Mouse (Mus musculus): ENCODE measurements around the gene Neurl1a.
A peak's percentile ranks its signal among the peaks of the same experiment; 100 is the strongest.

Gene Neurl1a

DNA sequence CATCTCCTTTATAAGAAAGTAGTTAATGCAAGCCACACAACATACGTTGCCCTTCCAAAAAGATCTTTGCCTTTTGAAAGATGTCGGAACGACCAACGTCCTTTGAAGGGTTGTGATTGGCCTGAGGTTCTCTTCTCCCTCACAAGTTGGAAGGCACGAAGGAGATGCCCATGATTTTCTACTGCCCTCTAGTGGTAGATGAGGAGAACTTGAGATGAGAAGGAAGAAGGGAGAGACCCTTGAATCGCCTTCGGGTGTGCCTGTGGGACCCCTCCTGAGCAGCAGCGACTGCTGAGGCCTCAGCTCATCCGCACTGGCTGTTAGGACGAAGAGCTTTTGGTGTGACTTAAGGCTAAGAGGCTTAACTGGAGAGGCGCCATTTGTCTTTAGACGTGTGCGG lies 10.4 kb upstream of the Neurl1a start:
- peak; percentile 60 for DNase-seq (ENCODE audit: low read depth, low spot score)

DNA sequence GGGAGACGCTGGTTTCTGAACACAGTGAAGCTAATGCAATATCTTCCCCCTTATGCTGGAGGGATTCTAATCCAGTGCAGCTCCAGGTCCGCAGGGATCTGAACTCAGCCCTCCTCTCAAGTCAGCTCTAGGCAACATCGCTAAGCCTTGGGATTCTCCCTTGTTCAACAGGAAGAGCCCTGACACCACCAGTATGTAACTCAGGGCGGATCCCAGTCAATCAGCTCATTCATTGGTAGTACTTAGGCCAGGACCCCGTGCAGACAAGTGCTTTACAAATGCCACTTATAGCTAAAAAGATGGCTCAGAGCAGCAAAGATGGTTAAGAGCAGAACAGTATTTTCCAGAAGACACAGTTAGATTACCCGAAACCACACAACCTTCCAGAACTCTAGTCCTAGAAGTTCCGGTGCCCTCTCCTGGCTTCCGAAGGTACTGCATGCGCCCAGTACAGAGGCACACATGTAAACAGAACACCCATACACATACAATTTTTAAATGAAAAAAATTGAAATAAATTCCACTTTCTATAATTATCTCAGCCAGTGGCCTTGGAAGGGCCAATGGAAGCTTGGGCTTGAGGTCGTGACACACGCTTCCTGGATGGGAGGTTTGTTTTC lies 9.7 kb upstream of the Neurl1a start:
- peak; percentile 66 for DNase-seq (ENCODE audit: low read depth, low spot score)

DNA sequence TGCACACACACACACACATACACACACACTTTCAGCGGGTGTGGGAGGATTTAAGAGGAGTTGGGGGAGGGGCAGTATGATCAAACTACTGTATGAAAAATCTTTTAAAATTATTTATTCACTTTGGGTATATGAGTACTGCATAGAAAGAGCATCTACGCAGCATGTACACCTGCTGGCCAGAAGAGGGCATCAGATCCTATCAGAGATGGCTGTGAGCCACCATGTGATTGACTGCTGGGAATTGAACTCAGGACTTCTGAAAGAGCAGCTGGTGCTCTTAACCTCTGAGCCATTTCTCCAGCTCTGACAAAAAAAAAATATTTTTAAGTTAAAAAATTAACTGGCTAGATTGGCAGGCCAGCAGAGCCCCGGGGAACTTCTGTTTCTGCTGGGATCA lies 4.1 kb upstream of the Neurl1a start:
- no peak for DNase-seq (ENCODE audit: low read depth, low spot score)

DNA sequence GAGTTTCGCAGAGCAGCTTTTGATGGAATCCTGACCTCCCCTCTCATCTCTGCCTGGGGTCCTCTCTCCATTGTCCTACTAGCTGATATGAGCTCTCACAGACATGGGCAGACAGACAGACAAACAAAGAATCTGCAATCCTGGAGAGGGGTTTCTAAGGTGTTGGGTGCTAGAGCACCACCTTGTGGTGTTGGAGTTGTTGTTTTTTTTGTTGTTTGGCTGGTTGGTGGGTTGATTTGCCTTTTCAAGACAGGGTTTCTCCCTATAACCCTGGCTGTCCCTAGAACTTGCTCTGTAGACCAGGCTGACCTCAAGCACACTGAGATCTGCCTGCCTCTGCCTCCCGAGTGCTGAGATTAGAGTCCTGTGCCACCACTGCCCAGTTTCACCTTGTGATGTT lies 3.1 kb upstream of the Neurl1a start:
- no peak for DNase-seq (ENCODE audit: low read depth, low spot score)

DNA sequence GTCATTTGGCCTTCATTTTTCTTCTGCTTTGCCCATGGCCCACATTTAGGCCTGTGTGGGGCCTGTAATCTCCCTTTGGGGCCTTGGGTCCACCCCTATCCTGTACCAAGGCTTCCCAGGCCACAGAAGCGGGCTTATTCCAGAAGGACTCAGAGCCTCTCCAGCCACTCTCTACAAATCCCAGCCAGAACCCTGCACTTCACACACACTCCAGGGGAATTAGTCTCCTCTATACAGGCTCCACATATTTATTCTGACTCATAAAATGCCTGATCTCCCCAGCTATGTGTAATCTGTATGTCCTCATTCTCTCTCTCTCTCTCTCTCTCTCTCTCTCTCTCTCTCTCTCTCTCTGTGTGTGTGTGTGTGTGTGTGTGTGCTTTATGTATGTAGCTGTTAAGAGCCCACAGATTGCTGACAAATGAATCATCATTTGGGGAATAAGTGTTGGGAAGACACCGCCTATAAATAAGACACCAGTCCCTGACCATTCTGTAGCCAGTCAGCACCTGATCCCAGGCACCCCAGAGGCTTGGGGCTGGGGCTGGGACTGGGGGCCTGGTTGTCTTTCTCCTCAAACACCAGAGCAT lies 1.6 kb upstream of the Neurl1a start:
- DNase-seq (ENCODE audit: low read depth, low spot score): no peak

DNA sequence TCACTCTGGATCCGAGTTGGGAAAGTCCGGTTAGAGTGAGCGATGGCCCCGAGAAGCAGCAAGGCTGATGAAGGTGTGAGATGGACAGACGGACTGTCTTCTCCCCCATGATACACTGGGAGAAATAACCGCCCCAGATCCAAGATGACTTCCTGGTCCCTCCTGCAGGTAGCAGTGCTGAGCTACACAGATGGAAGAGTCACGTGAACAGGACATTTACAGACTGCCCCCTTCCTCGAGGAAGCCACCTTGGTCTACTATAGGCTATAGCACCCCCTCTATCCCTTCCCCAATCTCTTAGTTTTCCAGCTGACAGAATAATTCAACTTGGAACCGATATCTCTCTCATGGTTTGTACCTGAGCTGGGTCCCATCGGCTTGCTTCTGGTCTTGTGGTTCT lies 619 bp upstream of the Neurl1a start:
- DNase-seq (ENCODE audit: low read depth, low spot score): no peak

DNA sequence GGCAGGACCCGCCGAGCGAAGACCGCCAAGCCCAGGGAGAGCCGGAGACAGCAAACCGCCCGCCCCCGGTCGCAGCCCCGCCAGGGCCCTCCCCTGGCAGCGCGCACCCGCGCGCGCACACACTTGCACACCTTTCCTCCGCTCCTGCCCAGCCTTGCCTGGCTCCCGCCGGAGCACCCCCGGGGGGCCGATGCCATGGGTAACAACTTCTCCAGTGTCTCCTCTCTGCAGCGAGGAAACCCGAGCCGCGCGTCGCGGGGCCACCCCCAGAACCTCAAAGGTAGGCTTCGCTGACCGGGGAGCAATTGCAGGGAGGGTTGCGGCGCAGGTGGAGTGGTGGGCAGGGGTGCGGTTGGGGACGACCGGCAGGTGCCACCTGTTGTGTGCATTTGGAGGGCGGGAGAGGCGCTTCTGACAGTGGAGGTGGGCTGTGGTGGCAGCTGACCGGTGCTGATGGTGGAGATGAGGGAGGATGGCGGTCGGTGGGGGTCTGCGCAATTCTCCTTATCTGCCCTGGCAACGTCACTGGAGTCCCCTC lies 721 bp downstream of the Neurl1a start:
- no peak for DNase-seq (ENCODE audit: low read depth, low spot score)

DNA sequence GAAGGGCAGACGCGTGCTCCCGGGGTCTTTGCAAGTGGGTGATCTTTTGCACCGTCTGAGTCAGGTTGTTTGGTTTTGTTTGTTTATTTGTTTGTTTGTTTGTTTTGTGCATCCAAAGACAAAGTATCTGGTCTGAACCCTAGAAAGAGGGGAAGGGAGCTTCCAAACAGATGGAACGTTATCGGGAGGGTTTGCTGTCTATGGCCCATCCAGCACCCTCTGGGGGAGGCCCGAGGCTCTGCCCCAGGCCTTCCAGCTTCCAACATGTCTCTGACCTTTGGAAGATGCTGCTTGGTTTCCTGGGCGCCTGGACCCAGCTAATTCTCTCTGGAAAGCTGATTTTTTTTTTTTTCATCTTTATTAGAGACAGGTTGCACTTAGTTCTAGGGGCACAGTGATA lies 1.4 kb downstream of the Neurl1a start:
- no peak for DNase-seq (ENCODE audit: low read depth, low spot score)

DNA sequence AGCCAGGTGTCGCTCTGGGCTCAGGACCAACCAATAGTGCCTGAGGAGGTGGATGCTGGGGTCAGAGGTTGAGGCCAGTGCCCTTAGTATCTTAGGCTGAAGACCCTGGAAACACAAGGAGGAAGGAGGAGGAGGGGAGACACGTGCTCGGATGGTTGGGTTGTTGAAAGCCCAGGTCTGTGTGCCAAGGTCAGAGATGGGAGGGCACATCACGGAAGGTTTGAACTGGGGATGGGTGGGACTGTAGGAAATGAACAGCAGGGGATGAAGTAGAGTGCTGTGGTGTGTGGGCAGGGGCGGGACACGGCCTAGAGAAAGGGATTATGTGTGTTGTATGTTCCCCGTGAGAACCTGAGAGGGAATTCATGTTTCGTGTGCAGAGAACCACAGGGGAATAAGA lies 5.6 kb downstream of the Neurl1a start:
- DNase-seq (ENCODE audit: low read depth, low spot score): no peak

DNA sequence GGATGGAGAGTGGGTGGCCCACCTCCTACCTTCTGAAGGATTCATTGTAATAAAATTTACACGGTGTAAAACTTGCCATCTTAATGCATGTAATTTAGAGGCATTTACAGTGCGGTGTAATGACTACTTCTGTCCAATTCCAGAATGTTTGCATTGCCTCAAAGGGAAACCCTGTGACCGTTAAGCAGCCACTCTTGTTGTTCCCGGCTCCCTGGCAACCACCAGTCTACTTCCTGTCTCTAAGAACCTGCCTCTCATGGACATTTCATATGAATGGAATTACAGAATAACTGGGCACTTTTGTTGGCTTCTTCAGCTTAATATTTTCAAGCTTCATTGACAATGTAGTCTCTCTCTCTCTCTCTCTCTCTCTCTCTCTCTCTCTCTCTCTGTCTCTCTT lies 6.1 kb downstream of the Neurl1a start:
- no peak for DNase-seq (ENCODE audit: low read depth, low spot score)

DNA sequence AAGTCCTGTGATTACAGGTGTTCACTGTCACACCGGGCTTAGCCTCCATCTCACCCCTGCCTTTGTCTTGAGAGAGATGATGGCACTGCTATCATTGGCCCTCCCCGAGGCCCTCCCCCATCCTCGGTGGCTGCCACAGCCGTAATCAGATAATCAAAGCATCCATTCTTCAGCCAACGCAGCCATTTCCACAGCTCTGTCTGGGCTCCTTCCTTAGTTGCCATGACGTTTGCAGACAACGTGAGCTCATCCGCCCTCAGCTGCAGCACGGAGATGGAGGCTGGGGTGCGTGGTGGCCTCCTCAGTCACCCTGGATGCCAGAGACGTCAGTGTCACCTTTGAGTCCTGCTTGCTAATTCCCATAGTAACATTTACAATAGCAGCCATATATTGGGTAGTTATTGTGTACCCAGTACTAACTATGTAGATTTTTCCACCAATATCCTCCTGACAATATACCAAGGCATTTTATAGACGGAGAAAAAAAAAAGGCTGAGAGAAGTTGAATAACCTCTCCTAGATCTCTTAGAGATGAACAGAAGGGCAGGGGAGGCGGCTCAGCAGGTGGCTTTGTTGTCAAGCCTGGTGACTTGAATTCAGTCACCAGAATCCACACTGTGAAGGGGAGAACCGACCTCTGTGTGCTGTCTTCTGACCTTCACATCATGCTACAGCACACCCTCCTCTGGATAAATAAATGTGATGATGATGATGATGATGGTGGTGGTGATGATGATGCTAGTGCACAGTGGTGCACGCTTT lies 8.1 kb downstream of the Neurl1a start:
- no peak for DNase-seq (ENCODE audit: low read depth, low spot score)

DNA sequence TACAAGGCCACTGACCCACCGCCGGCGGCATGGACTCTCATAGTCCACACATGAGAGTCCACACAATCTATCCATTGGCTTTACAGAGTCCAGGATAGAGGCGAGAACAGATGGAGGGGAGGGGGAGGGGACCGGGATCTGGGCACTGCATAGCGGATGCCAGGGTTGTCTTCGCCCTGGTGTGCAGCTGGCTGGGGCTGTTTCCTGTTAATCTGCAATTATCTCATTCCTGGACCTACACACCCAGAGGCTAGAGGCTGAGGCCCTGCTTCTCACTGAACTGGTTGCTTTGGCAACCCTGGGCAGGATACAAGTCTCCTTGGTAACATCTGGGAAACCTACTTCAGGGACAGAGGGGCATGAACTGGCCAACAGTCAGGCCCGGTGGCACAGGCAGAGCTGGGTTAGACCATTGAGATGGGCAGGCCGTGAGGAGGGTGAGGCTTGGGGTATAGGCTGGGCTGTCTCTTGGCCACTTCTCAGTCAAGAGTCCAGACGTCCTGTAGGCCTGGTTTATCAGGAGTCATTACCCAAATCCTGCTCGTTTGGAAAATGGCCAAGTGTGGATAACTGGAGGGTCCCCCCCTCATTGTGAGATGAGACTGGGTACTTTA lies 10.0 kb downstream of the Neurl1a start:
- DNase-seq (ENCODE audit: low read depth, low spot score): no peak

DNA sequence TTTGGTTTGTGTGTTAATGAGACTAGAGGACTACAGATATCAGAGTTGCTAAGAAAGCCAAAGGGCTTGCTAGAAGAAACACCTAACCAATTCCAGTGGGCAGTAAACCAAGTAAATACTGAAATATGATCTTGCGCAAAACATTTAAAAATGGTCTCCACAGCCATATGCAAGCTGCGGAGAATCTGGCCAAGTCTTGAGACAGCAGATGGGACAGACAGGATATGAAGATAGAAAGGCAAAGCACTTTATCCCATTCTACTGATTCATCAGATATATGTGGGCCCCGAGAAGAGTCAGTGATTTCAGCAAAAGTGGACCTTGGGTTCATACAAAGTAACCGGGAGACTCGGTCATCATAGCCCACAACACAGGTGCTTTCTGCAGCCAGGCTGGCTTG lies 13.5 kb downstream of the Neurl1a start:
- DNase-seq (ENCODE audit: low read depth, low spot score): no peak

DNA sequence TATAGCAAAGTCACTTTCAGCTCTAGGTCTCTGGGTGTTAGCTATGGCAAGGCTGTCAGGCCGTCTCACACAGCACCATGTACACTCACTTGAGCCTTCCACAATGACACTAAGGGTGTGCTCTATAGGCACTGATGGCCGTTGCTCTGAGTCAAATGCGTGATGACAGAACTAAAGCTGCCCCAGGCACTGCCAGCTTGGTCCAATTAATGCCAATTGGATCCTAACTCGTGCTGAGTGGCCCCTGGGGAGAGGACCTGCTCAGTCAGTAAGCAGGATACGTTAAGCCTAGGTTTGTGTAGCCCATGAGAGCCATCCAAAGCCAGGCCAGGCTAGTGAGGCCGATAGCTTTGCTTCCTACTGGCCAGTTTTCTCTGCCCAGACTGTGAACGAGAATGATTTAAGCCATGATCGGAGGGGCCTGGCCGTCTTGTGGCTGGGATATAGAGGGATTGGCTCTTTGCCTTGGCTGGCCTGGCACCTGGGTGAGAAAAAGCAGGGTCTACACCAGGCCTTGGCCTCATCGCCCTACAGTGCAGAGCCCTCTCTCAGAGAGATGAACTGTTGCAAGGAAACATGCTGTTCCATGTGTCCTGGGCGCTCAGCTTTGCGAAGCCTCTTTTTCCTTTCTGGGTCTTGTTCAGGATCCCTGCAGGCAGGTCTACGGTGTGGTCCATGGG lies 20.2 kb downstream of the Neurl1a start:
- no peak for DNase-seq (ENCODE audit: low read depth, low spot score)

DNA sequence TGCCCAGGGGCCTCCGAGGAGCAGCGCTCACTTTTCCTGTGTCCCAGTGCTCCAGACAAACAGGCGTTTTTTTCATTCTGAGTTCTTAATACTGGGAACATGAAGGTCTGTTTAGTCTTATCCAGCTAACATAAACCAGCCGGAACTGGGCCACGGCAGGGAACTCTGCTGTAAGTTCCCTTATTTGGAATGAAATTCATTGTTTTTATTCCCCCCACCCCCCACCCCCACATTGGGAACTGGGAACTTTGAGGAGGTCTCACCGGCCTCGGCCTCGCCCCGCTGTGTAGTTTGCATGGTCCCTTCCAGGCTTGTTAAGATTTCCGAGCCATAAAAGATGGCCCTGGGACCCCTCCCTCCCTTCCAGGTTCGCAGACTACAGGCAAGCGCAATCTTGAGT lies 23.4 kb downstream of the Neurl1a start:
- no peak for DNase-seq (ENCODE audit: low read depth, low spot score)

DNA sequence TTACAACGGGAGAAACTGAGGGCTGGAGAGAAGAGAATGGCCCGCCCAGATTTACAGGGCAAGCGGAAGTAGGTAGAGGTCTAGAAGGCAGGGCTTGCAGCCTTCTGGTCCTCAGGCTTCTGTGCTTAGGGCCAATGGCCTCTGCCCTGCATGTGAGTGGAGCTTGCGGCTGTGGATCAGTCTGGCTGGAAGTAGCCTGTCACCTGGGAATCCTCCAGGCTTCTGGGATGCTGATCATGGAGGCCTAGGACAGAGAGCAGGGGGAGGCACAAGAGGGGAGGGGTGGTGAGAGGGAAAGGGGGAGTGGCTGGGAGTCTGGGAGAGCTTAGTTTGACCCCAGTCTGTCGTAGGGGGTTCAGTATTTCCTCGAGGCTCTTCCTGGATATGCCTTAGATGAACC lies 23.8 kb downstream of the Neurl1a start:
- DNase-seq (ENCODE audit: low read depth, low spot score): no peak

DNA sequence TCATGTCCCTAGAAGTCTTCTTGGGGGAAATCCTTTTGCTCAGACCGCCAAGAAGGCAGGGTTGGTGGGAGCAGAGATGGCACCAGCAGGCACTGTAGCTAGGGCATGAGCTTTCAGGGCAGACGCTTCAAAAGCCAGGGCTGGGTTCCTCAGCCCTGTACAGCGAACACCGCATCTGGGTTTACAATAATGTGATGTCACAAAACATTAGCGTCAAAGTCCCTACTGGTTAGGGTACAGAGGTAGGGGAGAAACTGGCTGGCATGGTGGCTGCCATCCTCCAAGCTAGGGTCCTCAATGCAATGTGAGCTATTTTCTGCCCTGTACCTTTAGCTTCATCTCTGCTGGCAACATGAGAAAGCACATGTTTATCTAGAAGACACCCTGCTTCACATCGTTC lies 24.4 kb downstream of the Neurl1a start:
- no peak for DNase-seq (ENCODE audit: low read depth, low spot score)

DNA sequence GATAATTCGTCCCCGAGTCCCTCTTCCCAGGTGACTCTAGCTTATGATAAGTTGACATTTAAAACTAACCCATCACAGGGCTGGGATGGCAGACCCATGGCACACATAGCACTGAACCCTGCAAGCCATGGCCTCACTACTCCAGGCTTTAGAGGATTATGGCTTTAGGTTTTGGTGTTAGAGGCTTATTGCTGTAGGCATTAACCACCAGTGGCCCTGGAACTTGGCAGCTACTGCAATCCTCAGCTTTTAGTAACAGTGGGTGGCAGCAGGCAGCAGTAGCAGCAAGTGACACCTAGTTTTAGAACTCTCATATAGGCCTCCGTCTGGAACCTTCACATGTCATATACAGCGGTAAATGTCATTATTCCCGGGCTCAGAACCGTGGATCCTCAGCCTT lies 26.0 kb downstream of the Neurl1a start:
- DNase-seq (ENCODE audit: low read depth, low spot score): no peak

DNA sequence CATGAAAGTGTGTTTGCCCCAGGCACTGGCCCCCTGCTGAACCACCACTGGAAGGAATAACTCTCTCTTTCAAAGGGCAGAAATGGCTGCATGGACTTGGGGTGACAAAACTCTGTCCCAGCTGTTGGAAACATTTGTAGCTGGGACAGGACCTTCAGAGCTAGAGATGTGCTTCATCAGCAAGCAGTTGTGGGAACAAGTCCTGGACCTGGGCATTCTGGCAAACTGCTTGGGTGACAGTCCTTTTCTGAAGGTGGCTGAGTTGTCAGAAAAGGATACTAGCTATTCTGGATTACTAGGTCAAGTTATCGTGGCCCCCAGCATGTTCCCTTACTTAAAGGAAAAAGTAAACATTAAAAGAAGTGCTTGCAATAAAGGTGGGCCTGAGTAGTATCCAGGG lies 27.5 kb downstream of the Neurl1a start:
- DNase-seq (ENCODE audit: low read depth, low spot score): no peak

DNA sequence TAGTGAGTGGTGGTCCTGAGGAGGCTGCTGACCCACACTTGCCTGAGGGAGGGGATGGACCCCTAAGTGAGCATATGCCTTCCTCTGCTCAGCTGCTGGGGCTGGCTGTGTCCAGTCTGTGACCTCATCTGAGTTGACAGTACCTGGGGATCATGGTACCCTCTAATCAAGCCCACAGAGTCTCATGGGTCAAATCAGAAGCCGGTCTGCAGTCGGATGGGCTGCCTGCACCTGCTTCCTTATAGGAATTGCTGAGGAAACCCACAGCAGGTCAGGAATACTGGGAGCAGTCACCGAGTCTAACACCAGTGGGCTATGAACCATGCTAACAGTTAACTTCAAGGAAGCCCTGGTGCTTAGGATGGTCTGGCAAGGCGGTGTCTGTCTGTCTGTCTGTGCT lies 31.8 kb downstream of the Neurl1a start:
- DNase-seq (ENCODE audit: low read depth, low spot score): no peak

DNA sequence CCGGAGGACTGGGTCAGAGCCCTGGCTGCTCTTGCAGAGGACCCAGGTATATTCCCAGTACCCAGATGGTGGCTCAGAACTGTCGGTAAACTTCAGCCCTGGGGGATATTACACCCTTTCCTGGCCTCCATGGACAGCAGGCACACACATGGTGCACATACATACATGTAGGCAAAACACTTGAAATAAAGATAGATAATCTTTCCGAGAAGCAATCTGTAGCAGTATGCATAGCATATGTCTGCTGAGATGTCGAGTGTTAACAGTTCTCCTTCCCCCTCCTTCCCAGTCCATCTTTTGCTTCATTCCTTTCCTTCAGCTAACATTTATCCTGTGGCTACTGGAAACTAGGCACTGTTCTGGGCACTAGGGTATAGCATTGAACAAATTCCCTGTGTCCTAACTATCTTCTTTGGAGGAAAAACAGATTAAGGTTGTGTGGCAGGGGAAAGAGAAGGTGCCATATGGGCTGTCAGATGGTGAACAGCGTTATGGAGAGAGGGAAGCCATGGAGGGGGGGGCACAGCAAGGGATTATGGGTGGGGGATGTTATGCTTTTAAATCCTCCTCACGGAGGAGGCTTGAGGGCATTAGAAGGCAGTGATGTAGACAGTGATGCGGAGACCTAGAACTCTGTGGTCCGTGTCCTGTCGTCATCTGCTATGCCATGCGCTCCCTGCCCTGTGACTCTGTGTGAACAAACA lies 33.1 kb downstream of the Neurl1a start:
- no peak for DNase-seq (ENCODE audit: low read depth, low spot score)
